Mouse (Mus musculus) left cerebral cortex, adult 9 months (tissue): ENCODE measurements around the gene Slc6a12.

Source experiments
- DNase-seq, 2 experiments: peaks; one replicate each; pipeline ENCODE4 v3.0.0; 2022; ENCODE audit warnings: low spot score in 2 of 2

Gene Slc6a12

DNA sequence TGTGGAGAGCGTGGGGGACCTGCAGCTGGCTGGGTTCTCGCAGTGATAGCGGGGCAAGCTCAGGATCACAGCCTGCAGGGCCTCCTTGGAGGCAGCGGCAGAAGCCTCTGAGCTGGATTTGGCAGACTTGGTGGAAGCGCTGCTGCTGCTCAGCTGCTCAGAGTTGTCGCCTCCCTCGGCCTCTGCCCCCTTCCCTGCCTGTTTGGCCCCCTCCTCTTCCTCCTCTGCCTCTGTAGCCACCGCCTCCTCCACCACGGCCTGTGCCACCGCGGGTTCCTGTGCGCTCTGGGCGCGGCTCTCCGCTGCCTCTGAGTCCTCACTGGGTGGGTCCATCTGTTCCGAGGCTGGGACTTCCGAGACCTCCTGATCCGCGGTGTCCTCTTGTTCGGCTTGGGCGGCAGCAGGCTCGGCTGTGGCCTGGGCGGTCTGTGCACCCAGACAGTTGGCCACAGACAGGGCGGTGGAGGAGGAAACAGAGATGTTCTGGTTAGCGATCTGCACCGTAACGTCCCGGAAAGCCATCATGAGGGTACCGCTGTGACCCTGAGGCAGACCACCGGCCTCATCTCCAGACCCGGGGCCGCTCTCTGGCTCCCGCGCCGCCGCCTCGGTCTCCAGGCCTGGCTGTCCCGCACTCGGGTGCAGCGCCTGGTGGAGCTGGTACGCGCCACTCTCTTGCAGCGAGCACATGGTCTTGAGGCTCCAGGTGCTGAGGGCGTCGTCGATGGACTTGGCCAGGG, 69.9 kb downstream of the Slc6a12 start:
- no peak for DNase-seq
